Mouse (Mus musculus) CH12.LX (cell line): ENCODE data around the gene Alk. TPM values are rescaled to one million over a fixed set of nuclear protein-coding genes. Genes with fewer than 3 reads are reported as not detected.

ENCODE experiments used
- DNase-seq: peaks from one replicate; pipeline ENCODE4 v3.0.0-alpha.2; 2013; ENCODE audit errors: extremely low read depth
- H3K27ac ChIP-seq: 2 replicates; pipeline ENCODE4 v1.5.1; 2012; ENCODE audit warnings: low read depth, mild to moderate bottlenecking, control low read depth, moderate library complexity; ENCODE audit not compliant: insufficient read depth
- H3K27me3 ChIP-seq: replicated peaks from 2 replicates; pipeline ENCODE3; 2012; ENCODE audit warnings: inconsistent platforms
- H3K36me3 ChIP-seq, 2 experiments: replicated peaks in 1 of 2; 2 replicates each; pipeline versions ENCODE3 to v1.6.1; 2012; ENCODE audit warnings: inconsistent platforms in 1 of 2, low read length in 1 of 2, mild to moderate bottlenecking in 1 of 2, mixed read lengths in 1 of 2, moderate library complexity in 1 of 2; ENCODE audit not compliant: control insufficient read depth in 1 of 2, insufficient read depth in 1 of 2
- H3K4me1 ChIP-seq, 2 experiments: 2 replicates each; pipeline ENCODE4 v1.6.1; 2012; ENCODE audit warnings: inconsistent platforms in 1 of 2, moderate library complexity in 1 of 2; ENCODE audit not compliant: insufficient read depth in 2 of 2, control insufficient read depth in 1 of 2
- H3K4me2 ChIP-seq: 2 replicates; pipeline ENCODE4 v1.6.1; 2012; ENCODE audit warnings: low read depth, mild to moderate bottlenecking, control low read depth; ENCODE audit not compliant: poor library complexity, insufficient read depth, severe bottlenecking
- H3K4me3 ChIP-seq, 3 experiments: fragments of 150-350 bp in 1 of 3; sonication (generic) in 1 of 3; replicated peaks in 1 of 3; 2 replicates each; pipeline versions ENCODE3 to v1.5.1; 2011 to 2012; ENCODE audit warnings: low read depth in 2 of 3, low read length in 2 of 3, mild to moderate bottlenecking in 2 of 3, moderate library complexity in 2 of 3, control low read depth in 1 of 3, improper control_type of control experiment in 1 of 3, inconsistent platforms in 1 of 3, mixed read lengths in 1 of 3; ENCODE audit not compliant: poor library complexity in 1 of 3
- H3K79me2 ChIP-seq: replicated peaks from 2 replicates; pipeline ENCODE4 v1.6.1; 2012; ENCODE audit warnings: mild to moderate bottlenecking, moderate library complexity; ENCODE audit not compliant: control insufficient read depth, poor library complexity, insufficient read depth, severe bottlenecking; ENCODE audit errors: extremely low read depth
- H3K9ac ChIP-seq: 2 replicates; pipeline ENCODE4 v1.6.1; 2012; ENCODE audit warnings: low read depth, mild to moderate bottlenecking, control low read depth, moderate library complexity; ENCODE audit not compliant: insufficient read depth
- H3K9me3 ChIP-seq: replicated peaks from 2 replicates; pipeline ENCODE3; 2012; ENCODE audit warnings: low read length, inconsistent platforms, mixed read lengths
- BHLHE40 ChIP-seq: IDR thresholded peaks from 2 replicates; pipeline ENCODE4 v1.6.1; 2011; ENCODE audit warnings: mild to moderate bottlenecking, low read depth, low read length, improper control_type of control experiment
- CHD1 ChIP-seq: IDR thresholded peaks from 2 replicates; pipeline ENCODE4 v1.6.1; 2012; ENCODE audit warnings: low read depth, low read length, improper control_type of control experiment, inconsistent platforms
- CHD2 ChIP-seq: IDR thresholded peaks from 2 replicates; pipeline ENCODE4 v1.6.1; 2011; ENCODE audit warnings: low read length, improper control_type of control experiment
- CTCF ChIP-seq, 2 experiments: IDR thresholded peaks in 1 of 2; conservative IDR thresholded peaks in 1 of 2; 2 replicates each; pipeline ENCODE4 v1.5.1; 2011 to 2012; ENCODE audit warnings: low read depth in 2 of 2, low read length in 2 of 2, improper control_type of control experiment in 1 of 2, inconsistent platforms in 1 of 2, mild to moderate bottlenecking in 1 of 2, moderate library complexity in 1 of 2
- E2F4 ChIP-seq: IDR thresholded peaks from 2 replicates; pipeline ENCODE4 v1.6.1; 2011; ENCODE audit warnings: low read depth, low read length, improper control_type of control experiment; ENCODE audit not compliant: insufficient replicate concordance
- EP300 ChIP-seq: IDR thresholded peaks from 2 replicates; pipeline ENCODE4 v1.6.1; 2011; ENCODE audit warnings: low read length, improper control_type of control experiment
- IRF4 ChIP-seq: IDR thresholded peaks from 2 replicates; pipeline ENCODE4 v1.6.1; 2014; ENCODE audit warnings: low read depth, mild to moderate bottlenecking, inconsistent platforms, low read length, improper control_type of control experiment
- JUN ChIP-seq: IDR thresholded peaks from 2 replicates; pipeline ENCODE4 v1.6.1; 2011; ENCODE audit warnings: low read depth, mild to moderate bottlenecking, low read length, improper control_type of control experiment, moderate library complexity; ENCODE audit not compliant: insufficient read depth
- MAX ChIP-seq: IDR thresholded peaks from 2 replicates; pipeline ENCODE4 v1.6.1; 2011; ENCODE audit warnings: low read length, improper control_type of control experiment
- MEF2A ChIP-seq: IDR thresholded peaks from 2 replicates; pipeline ENCODE4 v1.6.1; 2014; ENCODE audit warnings: low read depth, mild to moderate bottlenecking, inconsistent platforms, low read length, improper control_type of control experiment, borderline replicate concordance
- MYC ChIP-seq: IDR thresholded peaks from 2 replicates; pipeline ENCODE4 v1.6.1; 2011; ENCODE audit warnings: low read depth, mild to moderate bottlenecking, improper control_type of control experiment, low read length
- PAX5 ChIP-seq: IDR thresholded peaks from 2 replicates; pipeline ENCODE4 v1.6.1; 2012; ENCODE audit warnings: low read length, inconsistent platforms, mixed read lengths
- POLR2A ChIP-seq: IDR thresholded peaks from 2 replicates; pipeline ENCODE4 v1.6.1; 2011; ENCODE audit warnings: low read depth, mild to moderate bottlenecking, improper control_type of control experiment, low read length
- RAD21 ChIP-seq: IDR thresholded peaks from 2 replicates; pipeline ENCODE4 v1.6.1; 2011; ENCODE audit warnings: low read depth, mild to moderate bottlenecking, low read length, improper control_type of control experiment, moderate library complexity
- RCOR1 ChIP-seq: conservative IDR thresholded peaks from 2 replicates; pipeline ENCODE4 v1.6.1; 2012; ENCODE audit warnings: low read depth, mild to moderate bottlenecking, inconsistent platforms, low read length, improper control_type of control experiment
- SIN3A ChIP-seq: IDR thresholded peaks from 2 replicates; pipeline ENCODE4 v1.6.1; 2012; ENCODE audit warnings: low read length, improper control_type of control experiment, inconsistent platforms
- TBP ChIP-seq: conservative IDR thresholded peaks from 2 replicates; pipeline ENCODE4 v1.6.1; 2011; ENCODE audit warnings: low read depth, low read length, improper control_type of control experiment
- TCF12 ChIP-seq: IDR thresholded peaks from 2 replicates; pipeline ENCODE4 v1.6.1; 2014; ENCODE audit warnings: low read depth, mild to moderate bottlenecking, inconsistent platforms, low read length, improper control_type of control experiment
- UBTF ChIP-seq: IDR thresholded peaks from 2 replicates; pipeline ENCODE4 v1.6.1; 2012; ENCODE audit warnings: low read depth, mild to moderate bottlenecking, inconsistent platforms, low read length, improper control_type of control experiment, moderate library complexity
- ZC3H11A ChIP-seq: IDR thresholded peaks from 2 replicates; pipeline ENCODE4 v1.6.1; 2012; ENCODE audit warnings: low read depth, mild to moderate bottlenecking, inconsistent platforms, low read length, improper control_type of control experiment
- ZKSCAN1 ChIP-seq: IDR thresholded peaks from 2 replicates; pipeline ENCODE4 v1.6.1; 2012; ENCODE audit warnings: low read depth, inconsistent platforms, low read length, improper control_type of control experiment, borderline replicate concordance
- dilution Hi-C: fragments of 300-500 bp; cut with MboI; formaldehyde crosslinking; loops from 2 replicates; pipeline ENCODE4 v1.14.3; 2020; ENCODE audit warnings: low sequenced_read_pairs; ENCODE audit not compliant: extremely low pct_unique_long_range_greater_than_20kb, extremely low pct_ligation_motif_present
- in situ Hi-C: fragments of 300-500 bp; cut with MboI; formaldehyde crosslinking; loops from 3 replicates; pipeline ENCODE4 v1.14.3; 2019; ENCODE audit warnings: low sequenced_read_pairs, low pct_ligation_motif_present, low pct_unique_long_range_greater_than_20kb, mixed read lengths
- polyA plus RNA-seq: library from polyadenylated mRNA; unstranded; fragments of >175 nt; gene quantifications from 2 replicates; pipeline ENCODE4 v1.2.1, GENCODE M21; 2012; ENCODE audit warnings: low read depth; ENCODE audit not compliant: insufficient read length
- total RNA-seq, 2 experiments: library from RNA; depleted of rRNA; stranded (reverse); fragments of 300-350 nt in 1 of 2; fragments of >200 nt in 1 of 2; gene quantifications; 2 replicates each; pipeline ENCODE4 v1.2.3; 2012 to 2014

Gene Alk
- total and polyA plus RNA-seq, 3 experiments, result 0.38 to 0.63 (median 0.44) TPM

DNA sequence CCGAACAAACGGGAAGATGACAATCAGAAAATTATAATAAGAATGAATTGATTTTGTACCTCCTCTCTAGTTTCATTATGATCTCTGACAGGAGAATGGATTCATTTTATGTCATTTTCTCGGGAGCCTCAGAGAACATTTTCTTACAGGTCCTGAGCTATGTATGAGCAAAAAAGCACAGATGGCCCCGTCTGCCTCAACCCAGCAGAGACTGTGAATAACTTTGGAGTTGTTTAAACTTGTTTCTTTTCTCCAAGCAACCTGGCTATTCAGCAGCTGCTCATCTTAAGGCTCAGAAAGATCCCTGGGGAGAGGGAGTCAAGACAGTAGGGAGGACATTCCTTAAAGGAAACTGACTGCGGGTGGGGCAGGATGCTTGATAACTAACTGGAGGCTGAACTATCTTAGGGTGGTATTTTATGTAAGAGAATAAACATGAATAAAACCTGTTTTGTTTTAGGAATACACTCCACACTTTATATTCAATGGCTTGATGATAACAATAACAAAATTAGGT, 126.5 kb downstream of the Alk start:
- H3K9ac ChIP-seq, result no peak overlapping the region
- no peak overlapping the region for H3K27ac ChIP-seq
- in situ Hi-C loops, result no loop called here
- H3K4me2 ChIP-seq, result no peak overlapping the region
- no peaks in the 10 kb centered on the region for H3K36me3 ChIP-seq
- H3K4me3 ChIP-seq, result no peak overlapping the region
- dilution Hi-C loops, result no loop called here
- H3K4me1 ChIP-seq, result no peaks in the 10 kb centered on the region
- DNase-seq, result no peak
- H3K79me2 ChIP-seq, result no peaks in the 10 kb centered on the region
- no peaks in the 10 kb centered on the region for H3K27me3 ChIP-seq
- TF ChIP-seq CTCF (conservative IDR thresholded peaks at IDR 0.05 in 1 of 2, IDR thresholded peaks at IDR 0.05 in 1 of 2; ENCODE audit: low read depth in 2 of 2, low read length in 2 of 2) (no peak), PAX5 (no peak), TCF12 (no peak), ZC3H11A (no peak), POLR2A (no peak), TBP (no peak), RCOR1 (no peak)
- TF ChIP-seq, all 38 proteins: peak for 0
- H3K9me3 ChIP-seq, result no peaks in the 10 kb centered on the region

DNA sequence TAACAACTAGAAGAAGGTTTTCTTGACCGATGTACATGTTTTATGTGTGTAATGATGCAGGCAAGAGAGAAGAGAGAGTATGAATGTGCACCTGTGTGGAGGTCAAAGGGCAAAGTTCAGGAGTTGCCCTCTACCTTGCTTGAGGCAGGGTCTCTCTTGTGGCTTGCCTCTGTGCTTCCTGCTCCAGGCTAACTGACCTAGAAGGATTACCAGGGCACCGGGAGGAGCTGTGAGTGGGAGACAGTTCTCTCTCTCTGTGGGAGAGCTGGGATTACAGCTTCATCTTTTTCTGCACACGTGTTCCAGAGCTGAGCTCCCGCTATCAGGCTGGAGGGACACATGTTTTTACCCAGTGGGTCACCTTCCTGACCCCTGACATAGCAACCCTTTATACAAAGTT, 127.5 kb downstream of the Alk start:
- Histone ChIP-seq H3K9me3 (no peaks in the 10 kb centered on the region), H3K27ac (no peak overlapping the region), H3K4me3 (no peak overlapping the region), H3K27me3 (no peaks in the 10 kb centered on the region), H3K4me2 (no peak overlapping the region), H3K36me3 (no peaks in the 10 kb centered on the region), H3K4me1 (no peaks in the 10 kb centered on the region), H3K79me2 (no peaks in the 10 kb centered on the region), H3K9ac (no peak overlapping the region)
- no peak for DNase-seq
- TF ChIP-seq CHD2 (no peak), MAX (no peak), MEF2A (no peak), UBTF (no peak), SIN3A (no peak), IRF4 (no peak), JUN (no peak), MYC (no peak), E2F4 (no peak), CHD1 (no peak), TCF12 (no peak), ZC3H11A (no peak), RAD21 (no peak), EP300 (no peak), BHLHE40 (no peak), ZKSCAN1 (no peak)
- dilution Hi-C loops (no loop called here), in situ Hi-C loops (no loop called here)
